Mouse (Mus musculus) ES-Bruce4 (cell line): Measurements from ENCODE around the gene Srrm2.

Source experiments
- CTCF ChIP-seq: IDR thresholded peaks from one replicate; pipeline ENCODE4 v1.8.1; 2011; ENCODE audit warnings: low read depth, low read length
- POLR2A ChIP-seq: IDR thresholded peaks from one replicate; pipeline ENCODE4 v1.8.1; 2011; ENCODE audit warnings: low read length; ENCODE audit not compliant: insufficient read depth

DNA sequence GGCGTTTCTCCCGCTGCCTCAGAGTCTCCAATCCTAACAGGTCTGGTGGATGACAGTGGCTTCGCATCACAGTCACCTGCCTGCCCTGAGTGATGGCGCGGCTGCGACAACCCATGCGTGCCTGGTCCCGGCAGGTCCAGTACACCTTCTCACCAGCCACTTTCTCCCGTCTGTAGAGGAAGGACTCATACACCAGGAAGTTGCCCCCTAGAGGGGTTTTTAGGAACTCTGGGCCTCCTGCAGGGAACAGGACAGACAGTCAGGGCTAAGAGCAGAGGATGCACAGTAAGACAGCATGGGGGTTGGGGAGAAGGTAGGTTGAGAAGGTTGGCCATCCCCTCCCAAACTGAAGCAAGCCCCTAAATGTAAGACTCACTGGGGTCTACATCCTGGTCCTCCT is 30.1 kb upstream of the Srrm2 start:
- TF ChIP-seq POLR2A = no peak
- no peak for TF ChIP-seq CTCF
